Mouse (Mus musculus) heart, postnatal 10 days (tissue): Measurements from ENCODE around the gene Pimreg. TPM values are rescaled to one million over a fixed set of nuclear protein-coding genes. Genes with fewer than 3 reads are reported as not detected.

Experiments used
- DNase-seq, 2 experiments: peaks; one replicate each; pipeline ENCODE4 v3.0.0; 2021
- intact Hi-C: fragments of 180-260 bp; cut with DNase I; formaldehyde crosslinking; loops from one replicate; pipeline ENCODE4 v1.15.1; 2025
- total RNA-seq, 2 experiments: library from RNA; stranded (reverse); gene quantifications; 2 replicates each; pipeline ENCODE4 v1.2.3; 2021

Gene Pimreg
- total RNA-seq, 2 experiments from 2014 or later, result 14.3 to 17.7 TPM

DNA sequence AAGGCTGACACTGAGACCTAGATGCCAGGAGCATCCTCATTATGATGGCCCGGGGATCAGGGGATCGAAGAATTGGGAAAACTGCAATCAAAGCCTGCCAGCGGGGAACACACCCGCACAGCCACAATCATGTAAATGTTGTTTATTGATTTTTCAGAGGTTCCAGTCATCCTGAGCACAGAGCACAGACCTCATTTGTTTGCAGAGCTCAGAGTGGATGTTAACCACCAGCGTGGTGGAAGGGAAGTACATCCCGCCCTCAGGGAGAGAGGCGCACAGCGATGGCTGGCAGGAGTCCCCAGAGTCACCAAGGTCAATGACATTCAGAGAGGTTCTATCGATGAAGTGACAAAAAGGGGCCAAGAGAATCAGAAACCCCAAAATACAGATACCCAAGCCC lies 14.0 kb upstream of the Pimreg start:
- DNase-seq, result no peak
- intact Hi-C loops, result loop anchor here (10.0 kb wide), 1 partner anchor 183 kb away; no protein-coding TSS in a partner anchor

DNA sequence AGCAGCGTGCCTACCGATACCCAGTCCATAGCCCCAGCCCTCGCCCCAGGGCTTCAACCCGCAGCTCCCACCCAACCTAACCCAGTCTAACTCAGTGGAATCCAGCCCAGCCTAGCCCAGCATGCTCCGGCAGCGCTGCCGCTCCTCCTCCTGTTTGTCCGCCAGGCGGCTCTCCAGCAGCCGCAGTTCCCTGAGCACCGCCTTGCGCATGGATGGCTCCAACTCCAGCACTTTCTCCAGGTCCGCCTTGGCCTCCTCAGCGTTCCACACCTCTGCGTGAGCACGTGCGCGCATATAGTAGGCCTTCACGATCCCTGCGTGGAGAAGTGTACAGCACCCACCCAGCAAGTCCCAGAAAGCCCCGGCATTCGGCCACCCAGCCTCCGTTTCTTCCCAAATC lies 12.7 kb upstream of the Pimreg start:
- DNase-seq, result peak in 1 of 2 experiments; percentile 43
- intact Hi-C loops, result loop anchor here (10.0 kb wide), 1 partner anchor 184 kb away; no protein-coding TSS in a partner anchor

DNA sequence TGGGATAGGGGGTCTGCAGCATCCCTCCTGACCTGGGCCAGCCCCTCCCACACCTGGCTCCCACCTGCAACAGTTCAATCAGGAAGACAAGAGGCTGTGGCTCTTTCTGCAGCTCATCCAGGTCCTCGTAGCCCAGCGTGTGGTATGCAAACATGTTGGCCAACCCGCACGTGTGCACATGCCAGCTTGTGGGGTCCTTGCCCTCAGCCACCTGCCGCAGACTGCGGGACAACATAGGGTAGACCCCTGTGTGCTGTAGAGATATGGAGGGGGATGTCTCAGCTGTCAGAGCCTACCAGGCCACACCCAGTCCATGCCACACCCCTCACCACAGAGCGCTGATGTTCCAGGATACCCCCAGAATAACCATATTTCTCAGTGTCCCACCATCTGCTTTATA lies 10.5 kb upstream of the Pimreg start:
- no peak for DNase-seq
- intact Hi-C loops, result no loop called here

- intact Hi-C loops, result no loop called here
- DNase-seq, result no peak
Measured at GRCm38 (mm10) chr11:72032091-72032490, 9.7 kb upstream of the Pimreg start.

DNA sequence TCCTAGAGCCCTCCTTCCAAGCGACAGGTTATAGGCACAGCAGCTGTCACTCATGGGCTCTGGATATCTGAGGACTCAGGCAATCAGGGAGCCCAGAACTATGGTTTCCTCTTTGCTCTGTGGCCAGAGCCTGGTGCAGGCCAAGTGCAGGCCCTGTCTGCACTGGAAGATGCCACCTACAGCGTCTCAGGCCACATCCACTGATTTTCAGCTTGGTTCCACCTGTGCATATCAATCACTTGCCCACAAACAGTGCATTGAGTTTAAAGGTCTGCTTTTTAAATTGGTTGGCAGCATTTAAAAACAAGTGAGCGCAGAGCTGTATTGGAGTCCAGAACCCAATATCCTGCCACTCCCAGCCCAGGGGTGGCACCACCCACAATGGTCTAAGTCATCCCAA lies 9.2 kb upstream of the Pimreg start:
- intact Hi-C loops, result no loop called here
- no peak for DNase-seq

- intact Hi-C loops, result loop anchor here (5.0 kb wide), 1 partner anchor 700 kb away; no protein-coding TSS in a partner anchor
- DNase-seq, result no peak
Measured at GRCm38 (mm10) chr11:72037409-72037808, 4.4 kb upstream of the Pimreg start, which contains the start of gene Aipl1. Gene Aipl1 (minus strand): TSS chr11:72037509.

- intact Hi-C loops, result loop anchor here (5.0 kb wide), 1 partner anchor 701 kb away; no protein-coding TSS in a partner anchor
- DNase-seq, result peak; percentile 66 to 84
Measured at GRCm38 (mm10) chr11:72037996-72038395, 3.8 kb upstream of the Pimreg start.

GRCm38 (mm10) chr11:72039599-72040386 lies 2.0 kb upstream of the Pimreg start:
- DNase-seq, result no peak
- intact Hi-C loops, result loop anchor here (5.0 kb wide), 1 partner anchor 702 kb away; no protein-coding TSS in a partner anchor

GRCm38 (mm10) chr11:72041290-72041767 lies 503 bp upstream of the Pimreg start:
- no peak for DNase-seq
- intact Hi-C loops, result no loop called here

- peak in 1 of 2 experiments; percentile 12 for DNase-seq
- intact Hi-C loops, result no loop called here
Measured at GRCm38 (mm10) chr11:72042631-72043030, 799 bp downstream of the Pimreg start.

DNA sequence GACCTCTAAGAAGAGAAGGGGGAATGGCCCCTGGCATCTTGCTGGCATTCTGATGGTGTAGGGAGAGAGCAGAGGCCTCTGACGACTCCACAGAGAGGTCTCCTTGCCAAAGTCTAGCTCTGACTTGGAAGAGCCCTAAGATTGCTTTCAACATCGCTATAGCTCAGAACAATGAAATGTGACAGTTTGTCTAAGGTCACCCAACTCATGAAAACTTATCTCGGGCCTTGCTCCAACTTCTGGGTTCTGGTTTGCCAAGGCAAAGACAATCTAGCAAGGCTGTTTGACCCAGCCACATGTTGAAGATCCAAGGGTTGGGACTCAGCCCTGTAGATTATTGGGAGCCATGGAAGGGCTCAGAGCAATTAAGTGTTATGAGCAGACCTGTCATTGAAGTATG lies 2.4 kb downstream of the Pimreg start:
- intact Hi-C loops, result no loop called here
- DNase-seq, result no peak

DNA sequence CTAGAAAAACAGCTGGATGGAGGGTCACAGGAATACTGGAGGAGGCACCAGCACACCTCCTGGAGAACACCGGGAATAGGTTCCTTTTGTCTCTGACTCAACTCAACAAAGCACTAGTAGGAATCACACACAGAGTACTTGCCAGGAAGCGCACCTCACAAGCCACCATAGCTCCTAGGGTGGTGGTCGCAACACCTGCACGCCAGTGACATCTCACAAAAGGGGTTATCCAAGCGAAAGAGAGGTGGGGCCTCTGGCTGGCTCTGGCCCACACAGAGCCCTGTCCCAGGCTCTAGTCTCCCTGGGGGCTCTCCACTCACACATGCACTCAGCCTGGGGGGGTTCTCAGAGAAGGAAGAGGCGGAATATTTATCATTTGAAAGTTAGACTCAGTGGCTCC lies 6.9 kb downstream of the Pimreg start:
- no peak for DNase-seq
- intact Hi-C loops, result no loop called here

- intact Hi-C loops, result no loop called here
Measured at GRCm38 (mm10) chr11:72049171-72049759, 7.4 kb downstream of the Pimreg start.

DNA sequence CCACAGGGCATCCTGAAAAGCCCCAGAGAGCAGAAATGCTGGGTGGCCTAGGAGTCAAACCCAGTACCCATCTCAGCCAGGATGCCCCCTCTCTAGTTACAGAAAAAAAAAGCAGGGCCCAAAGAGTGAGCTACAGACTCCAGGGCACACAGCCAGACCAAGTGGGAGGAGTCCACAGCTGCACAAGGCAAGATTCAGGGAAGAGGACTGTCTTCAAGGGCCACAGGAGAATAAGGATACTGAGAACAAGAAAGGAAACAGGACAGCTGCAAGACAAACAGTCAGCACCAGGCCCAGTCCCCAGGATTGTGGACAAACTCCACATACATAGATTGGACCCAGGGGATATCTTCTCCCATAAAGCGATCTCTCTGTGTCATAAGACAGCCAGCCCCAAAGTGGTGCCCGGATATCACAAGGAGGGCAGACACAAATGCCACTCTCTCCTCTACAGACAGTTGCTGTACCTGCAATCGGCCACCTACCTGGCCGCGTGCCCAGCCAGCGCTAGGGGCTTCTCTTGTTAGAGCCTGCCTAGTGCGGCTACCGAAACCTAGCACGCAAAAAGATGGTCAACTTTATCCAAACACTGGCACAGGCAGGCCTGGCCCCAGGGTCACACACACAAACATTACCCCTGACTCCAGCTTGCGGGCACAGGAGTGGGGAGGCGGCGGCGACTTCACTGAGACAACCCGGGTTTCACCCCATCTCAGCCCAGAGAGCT lies 8.5 kb downstream of the Pimreg start:
- intact Hi-C loops, result loop anchor here (5.0 kb wide), 2 partner anchors 42 to 157 kb away; partner anchors contain the start of genes 4933427D14Rik, Gm43951 and Txndc17
- DNase-seq, result peak in 1 of 2 experiments; percentile 44

More at GRCm38 (mm10) chr11:72049171-72049759, 7.4 kb downstream of the Pimreg start:
- no peak for DNase-seq

GRCm38 (mm10) chr11:72050895-72051858 lies 9.3 kb downstream of the Pimreg start:
- intact Hi-C loops, result loop anchor here (5.0 kb wide), 2 partner anchors 41 to 156 kb away; partner anchors contain the start of genes 4933427D14Rik, Gm43951 and Txndc17

DNA sequence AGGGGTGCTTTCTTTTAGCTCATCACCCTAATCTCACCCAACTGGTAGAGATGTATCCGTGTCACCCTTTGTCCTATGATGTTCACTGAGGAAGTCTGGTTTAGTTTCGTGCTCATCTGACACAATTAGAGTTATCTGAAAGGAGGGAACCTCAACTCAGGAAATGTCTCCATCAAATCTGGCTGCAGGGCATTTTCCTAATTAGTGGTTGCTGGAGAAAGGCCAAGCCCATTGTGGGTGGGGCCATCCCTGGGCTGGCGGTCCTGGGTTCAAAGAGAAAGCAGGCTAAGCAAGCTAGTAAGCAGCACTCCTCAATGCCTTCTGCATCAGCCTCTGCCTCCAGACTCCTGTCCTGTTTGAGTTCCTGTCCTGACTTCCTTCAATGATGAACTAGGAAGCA lies 10.4 kb downstream of the Pimreg start:
- DNase-seq, result peak in 1 of 2 experiments; percentile 18
- intact Hi-C loops, result loop anchor here (2.0 to 5.0 kb wide), 4 partner anchors 40 to 155 kb away; partner anchors contain the start of genes 4933427D14Rik, Gm43951 and Txndc17

More at GRCm38 (mm10) chr11:72050895-72051858, 9.3 kb downstream of the Pimreg start:
- peak in 1 of 2 experiments; percentile 22 for DNase-seq

DNA sequence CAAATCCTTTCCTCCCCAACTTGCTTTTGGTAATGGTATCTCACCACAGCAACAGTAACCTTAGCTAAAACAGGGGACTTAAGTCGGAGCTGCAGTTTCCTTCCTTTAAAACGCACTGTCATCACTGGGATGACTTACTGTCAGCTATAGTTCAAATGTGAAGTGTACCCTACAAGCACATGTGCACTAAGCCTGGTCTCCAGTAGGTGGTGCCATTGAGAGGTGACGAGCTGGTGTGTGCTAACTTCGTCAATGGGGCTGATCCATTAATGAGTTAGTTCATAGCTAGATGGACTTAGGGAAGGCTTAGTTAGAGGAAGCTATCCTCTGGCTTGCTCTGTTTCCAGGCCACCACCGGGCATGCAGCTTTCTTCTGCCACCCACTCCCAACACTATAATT lies 10.8 kb downstream of the Pimreg start:
- intact Hi-C loops, result loop anchor here (2.0 to 5.0 kb wide), 4 partner anchors 40 to 155 kb away; partner anchors contain the start of genes 4933427D14Rik, Gm43951 and Txndc17
- DNase-seq, result peak; percentile 83 to 89

GRCm38 (mm10) chr11:72055176-72055575 lies 13.3 kb downstream of the Pimreg start:
- intact Hi-C loops, result no loop called here
- no peak for DNase-seq

DNA sequence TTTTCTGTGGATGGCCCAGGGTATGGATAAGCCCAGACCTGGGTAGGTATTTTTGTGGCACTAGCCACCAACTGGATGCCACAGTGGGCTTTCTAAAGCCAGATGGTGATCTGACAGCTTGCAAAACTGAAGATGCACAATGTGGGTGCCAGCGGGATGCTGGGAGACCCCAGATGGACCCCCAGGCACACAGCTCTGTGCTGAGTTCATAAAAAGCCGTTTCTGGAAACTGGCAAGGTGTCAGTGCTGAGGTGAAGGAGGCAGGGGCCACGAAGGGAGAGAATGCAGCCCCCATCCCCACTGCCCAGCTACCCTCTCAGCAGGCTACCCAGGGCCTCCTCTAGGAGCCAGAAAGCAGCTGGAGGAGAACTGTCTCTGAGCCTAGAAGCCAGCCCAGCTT lies 15.3 kb downstream of the Pimreg start:
- DNase-seq, result no peak
- intact Hi-C loops, result no loop called here
